19 mouse cellular contexts compared by ENCODE assay signal in the genomic region with DNA sequence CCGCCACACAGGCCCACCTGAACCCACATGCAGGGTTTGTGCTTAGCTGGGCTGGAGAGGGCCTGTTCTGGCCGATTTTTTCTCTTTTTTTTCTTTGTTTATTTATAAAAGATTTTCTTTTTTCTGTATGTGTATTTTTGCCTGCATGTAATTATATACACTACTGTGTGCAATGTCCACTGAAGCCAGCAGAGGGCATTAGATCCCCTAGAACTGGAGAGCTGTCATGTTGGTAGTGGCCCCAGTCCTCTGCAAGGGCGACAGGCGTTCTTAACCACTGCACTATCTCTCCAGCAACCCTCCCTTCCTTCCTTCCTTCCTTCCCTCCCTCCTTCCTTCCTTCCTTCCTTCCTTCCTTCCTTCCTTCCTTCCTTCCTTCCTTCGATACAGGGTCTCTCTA. TPM values are rescaled to one million over a fixed set of nuclear protein-coding genes. Genes with fewer than 3 reads are reported as not detected.
DNase-seq lines count a peak whose midpoint lies in the region; ATAC-seq and TF ChIP-seq lines count a peak whose summit lies in the region.
"Had no signal": no experiment of that assay in that cellular context is flagged by ENCODE, and none has a peak within 500 bp of the region (broad histone marks: within the 10 kb centered on the region; RNA-seq: fewer than 3 reads in every experiment).

No protein-coding gene starts in this region.

- ATAC-seq in hindbrain, postnatal 0 days: no peak
- ATAC-seq in hindbrain, embryonic 12.5 days (ENCODE audit: low FRiP score): no peak
- no peak for ATAC-seq in lung, postnatal 0 days
- ATAC-seq: inflammation-experienced regulatory T-cells, adult 6 months; midbrain, embryonic 15.5 days had no signal

- no peak overlapping the region for H3K27ac ChIP-seq in hindbrain, postnatal 0 days
- H3K27ac ChIP-seq in hindbrain, embryonic 12.5 days: no peak overlapping the region
- no peak overlapping the region for H3K27ac ChIP-seq in lung, postnatal 0 days (ENCODE audit: low read length)
- H3K27ac ChIP-seq: heart, embryonic 13.5 days; kidney, embryonic 15.5 days; limb, embryonic 13.5 days; midbrain, embryonic 15.5 days had no signal

- H3K4me2 ChIP-seq in hindbrain, postnatal 0 days (ENCODE audit: low read depth, low read length): no peak overlapping the region
- H3K4me2 ChIP-seq in hindbrain, embryonic 12.5 days (replicated peaks): no peak overlapping the region
- no peak overlapping the region for H3K4me2 ChIP-seq in lung, postnatal 0 days (replicated peaks; ENCODE audit: low read depth, low read length)
- H3K4me2 ChIP-seq: heart, embryonic 13.5 days; kidney, embryonic 15.5 days; limb, embryonic 13.5 days; lung, embryonic 14.5 days; midbrain, embryonic 15.5 days had no signal

- 98% methylated on average over 5 of the region's 5 CpGs for WGBS in hindbrain, postnatal 0 days
- 96% methylated on average over 5 of the region's 5 CpGs for WGBS in hindbrain, embryonic 12.5 days
- WGBS in lung, postnatal 0 days: 93% methylated on average over 4 of the region's 5 CpGs

- no peaks in the 10 kb centered on the region for H3K4me1 ChIP-seq in hindbrain, postnatal 0 days (ENCODE audit: insufficient read depth, low read length)
- 0 out of 2 replicates have a peak, but pooled peaks cover 3% of the 10 kb centered on the region for H3K4me1 ChIP-seq in hindbrain, embryonic 12.5 days
- no peaks in the 10 kb centered on the region for H3K4me1 ChIP-seq in lung, postnatal 0 days (ENCODE audit: insufficient read depth, low read depth, low read length)
- H3K4me1 ChIP-seq: kidney, embryonic 15.5 days had no signal

- TF ChIP-seq EP300 in lung, postnatal 0 days (IDR thresholded peaks at IDR 0.05): no peak

- H3K36me3 ChIP-seq in hindbrain, postnatal 0 days (ENCODE audit: insufficient read depth, low read length): peaks cover 65% of the 10 kb centered on the region
- H3K36me3 ChIP-seq in hindbrain, embryonic 12.5 days: peaks cover 84% of the 10 kb centered on the region
- peaks cover 53% of the 10 kb centered on the region for H3K36me3 ChIP-seq in lung, postnatal 0 days (ENCODE audit: insufficient read depth, low read length)

- peak; percentile 12 for DNase-seq in hindbrain, postnatal 0 days (ENCODE audit: low spot score)
- DNase-seq in lung, postnatal 0 days (ENCODE audit: low spot score): no peak
- no peak for DNase-seq in lung, postnatal 10 days
- peak; percentile 55 for DNase-seq in ES-CJ7 (ENCODE audit: low read depth, low spot score)
- DNase-seq in induced T-regulatory cell, adult 2 months (ENCODE audit: low read depth): peak; percentile 25
- no peak for DNase-seq in urinary bladder, postnatal 14 days (ENCODE audit: low spot score)
- DNase-seq in kidney, postnatal 10 days: no peak
- DNase-seq: adrenal gland, adult 2 months; cerebellum, postnatal 25 days; lung, embryonic 14.5 days; spleen, adult 18-20 months; thymus, postnatal 36 days had no signal

- no peaks in the 10 kb centered on the region for H3K27me3 ChIP-seq in hindbrain, postnatal 0 days (ENCODE audit: insufficient read depth, low read length)
- H3K27me3 ChIP-seq in hindbrain, embryonic 12.5 days: no peaks in the 10 kb centered on the region
- no peaks in the 10 kb centered on the region for H3K27me3 ChIP-seq in lung, postnatal 0 days (replicated peaks; ENCODE audit: insufficient read depth, low read length)
- H3K27me3 ChIP-seq: CH12.LX; heart, embryonic 13.5 days; kidney, embryonic 15.5 days; limb, embryonic 13.5 days; midbrain, embryonic 15.5 days had no signal

- H3K9me3 ChIP-seq in hindbrain, postnatal 0 days (ENCODE audit: low read length): no peaks in the 10 kb centered on the region
- no peaks in the 10 kb centered on the region for H3K9me3 ChIP-seq in hindbrain, embryonic 12.5 days (replicated peaks)
- no peaks in the 10 kb centered on the region for H3K9me3 ChIP-seq in lung, postnatal 0 days (ENCODE audit: low read length)
- H3K9me3 ChIP-seq: midbrain, embryonic 15.5 days had no signal

- peak; percentile 29; the same call in 1 of the 2 replicates for TF ChIP-seq CTCF in hindbrain, postnatal 0 days (IDR thresholded peaks at IDR 0.05; ENCODE audit: low read depth)
- peak; percentile 40 for TF ChIP-seq CTCF in lung, postnatal 0 days (IDR thresholded peaks at IDR 0.05)

- no peak overlapping the region for H3K4me3 ChIP-seq in hindbrain, postnatal 0 days (ENCODE audit: low read length)
- no peak overlapping the region for H3K4me3 ChIP-seq in hindbrain, embryonic 12.5 days
- no peak overlapping the region for H3K4me3 ChIP-seq in lung, postnatal 0 days (ENCODE audit: low read depth, low read length)
- H3K4me3 ChIP-seq: heart, embryonic 13.5 days; kidney, embryonic 15.5 days; limb, embryonic 13.5 days; midbrain, embryonic 15.5 days had no signal

- no peak overlapping the region for H3K9ac ChIP-seq in hindbrain, postnatal 0 days (replicated peaks; ENCODE audit: low read length)
- no peak overlapping the region for H3K9ac ChIP-seq in hindbrain, embryonic 12.5 days
- H3K9ac ChIP-seq in lung, postnatal 0 days (replicated peaks; ENCODE audit: low read depth): no peak overlapping the region
- H3K9ac ChIP-seq: heart, embryonic 13.5 days; kidney, embryonic 15.5 days; limb, embryonic 13.5 days; lung, embryonic 14.5 days; midbrain, embryonic 15.5 days had no signal

RNA-seq across cellular contexts. Expression of a gene that starts 9.1 kb away (rescaled TPM):
- total RNA-seq in hindbrain, postnatal 0 days (2014; rRNA removed): 28.3 and 36.8 TPM in 2 replicates
- polyA plus RNA-seq in hindbrain, postnatal 0 days (2015; fragmentation: Nextera tagmentation; extraction: Ambion mirVana): 10.8 and 10.9 TPM in 2 replicates
- polyA plus RNA-seq in hindbrain, embryonic 12.5 days (2016; fragmentation: Nextera tagmentation; extraction: Ambion mirVana): 17.2 and 18.8 TPM in 2 replicates
- 7.0 and 7.7 TPM in 2 replicates for polyA plus RNA-seq in lung, postnatal 0 days (2015; fragmentation: Nextera tagmentation; extraction: Ambion mirVana)

RNA-seq across cellular contexts. Expression of a gene that starts 9.3 kb away (rescaled TPM):
- total RNA-seq in hindbrain, postnatal 0 days (2014; rRNA removed): 10.6 and 11.6 TPM in 2 replicates
- 5.8 and 6.0 TPM in 2 replicates for polyA plus RNA-seq in hindbrain, postnatal 0 days (2015; fragmentation: Nextera tagmentation; extraction: Ambion mirVana)
- 15.2 and 17.0 TPM in 2 replicates for polyA plus RNA-seq in hindbrain, embryonic 12.5 days (2016; fragmentation: Nextera tagmentation; extraction: Ambion mirVana)
- 6.9 TPM in 2 replicates for polyA plus RNA-seq in lung, postnatal 0 days (2015; fragmentation: Nextera tagmentation; extraction: Ambion mirVana)

RNA-seq across cellular contexts. Expression of a gene that starts 25.5 kb away (rescaled TPM):
- total RNA-seq in hindbrain, postnatal 0 days (2014; rRNA removed): 22.8 and 26.6 TPM in 2 replicates
- 21.4 and 21.8 TPM in 2 replicates for polyA plus RNA-seq in hindbrain, postnatal 0 days (2015; fragmentation: Nextera tagmentation; extraction: Ambion mirVana)
- polyA plus RNA-seq in hindbrain, embryonic 12.5 days (2016; fragmentation: Nextera tagmentation; extraction: Ambion mirVana): 42.2 and 43.9 TPM in 2 replicates
- polyA plus RNA-seq in lung, postnatal 0 days (2015; fragmentation: Nextera tagmentation; extraction: Ambion mirVana): 18.0 and 18.2 TPM in 2 replicates

RNA-seq across cellular contexts. Expression of a gene that starts 25.6 kb away (rescaled TPM):
- 40.0 and 47.2 TPM in 2 replicates for total RNA-seq in hindbrain, postnatal 0 days (2014; rRNA removed)
- polyA plus RNA-seq in hindbrain, postnatal 0 days (2015; fragmentation: Nextera tagmentation; extraction: Ambion mirVana): 53.5 and 55.8 TPM in 2 replicates
- 103 and 107 TPM in 2 replicates for polyA plus RNA-seq in hindbrain, embryonic 12.5 days (2016; fragmentation: Nextera tagmentation; extraction: Ambion mirVana)
- polyA plus RNA-seq in lung, postnatal 0 days (2015; fragmentation: Nextera tagmentation; extraction: Ambion mirVana): 67.8 and 71.5 TPM in 2 replicates

Comparison
In these comparisons a context has a peak if more than half of its experiments do, and no peak if none do; other contexts are left out.
1. DNase-seq: peak in hindbrain, postnatal 0 days (single experiment), ES-CJ7 (single experiment) and induced T-regulatory cell, adult 2 months (single experiment); none in lung, postnatal 0 days (single experiment), lung, postnatal 10 days (single experiment), urinary bladder, postnatal 14 days (single experiment) and kidney, postnatal 10 days (single experiment).